Mouse (Mus musculus): ENCODE results near the gene Hoxc9. TPM values are rescaled to one million over a fixed set of nuclear protein-coding genes. Genes with fewer than 3 reads are reported as not detected.

Gene Hoxc9
- polyA plus RNA-seq, 1 experiment from 2014 or later, result 0.16 TPM

DNA sequence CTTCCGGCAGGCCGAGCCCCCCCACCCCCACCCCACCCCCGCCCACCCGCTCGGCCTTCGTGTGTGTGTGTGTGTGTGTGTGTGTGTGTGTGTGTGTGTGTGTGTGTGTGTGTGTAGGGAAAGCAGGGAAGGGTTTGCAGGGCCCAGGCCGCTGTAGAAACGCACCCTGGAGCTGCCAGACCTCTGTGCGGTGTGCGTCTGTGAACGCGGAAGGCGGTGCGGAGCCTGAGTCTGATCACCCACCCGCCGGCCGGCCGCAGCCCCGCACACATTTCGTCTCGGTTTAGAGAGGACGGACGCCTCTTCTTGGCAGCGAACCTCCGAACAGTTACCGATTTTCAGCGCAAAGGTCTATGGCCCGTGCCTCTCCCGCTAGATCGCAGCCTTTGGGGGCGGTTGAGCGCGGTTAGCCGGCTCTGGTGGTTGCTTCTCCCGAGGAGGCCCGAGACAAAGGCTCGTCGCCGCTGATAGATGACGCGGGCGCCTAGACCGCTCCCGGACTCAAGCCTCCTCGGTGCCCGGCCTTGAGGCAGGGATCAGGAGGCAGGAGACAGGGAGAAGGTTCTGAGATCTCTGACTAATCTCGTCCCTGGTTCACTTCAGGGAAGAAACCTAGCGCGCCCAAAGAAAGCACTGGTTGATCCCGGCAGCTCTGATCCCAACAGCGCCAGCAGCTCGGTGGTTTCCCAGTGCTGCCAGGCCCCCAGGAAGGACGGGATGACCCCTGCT lies 33.3 kb upstream of the Hoxc9 start:
- Histone ChIP-seq H3K4me1 (ENCODE audit: control insufficient read depth, insufficient read depth, low read depth, low read length) (peaks cover 3% of the 10 kb centered on the region; the same call in 1 of the 2 replicates), H3K4me3 (ENCODE audit: low read length) (peak overlapping the region; percentile 16), H3K36me3 (ENCODE audit: control insufficient read depth, insufficient read depth, low read length) (no peaks in the 10 kb centered on the region), H3K4me2 (ENCODE audit: low read length) (peak overlapping the region; percentile 36), H3K9me3 (ENCODE audit: control insufficient read depth, low read length) (no peaks in the 10 kb centered on the region), H3K9ac (ENCODE audit: low read depth, low read length) (no peak overlapping the region), H3K27me3 (replicated peaks; ENCODE audit: control insufficient read depth, insufficient read depth, low read length) (peaks cover 87% of the 10 kb centered on the region), H3K27ac (ENCODE audit: low read depth, low read length) (no peak overlapping the region)
- no peak for ATAC-seq
- under 1% methylated on average over 42 of the region's 53 CpGs for WGBS

DNA sequence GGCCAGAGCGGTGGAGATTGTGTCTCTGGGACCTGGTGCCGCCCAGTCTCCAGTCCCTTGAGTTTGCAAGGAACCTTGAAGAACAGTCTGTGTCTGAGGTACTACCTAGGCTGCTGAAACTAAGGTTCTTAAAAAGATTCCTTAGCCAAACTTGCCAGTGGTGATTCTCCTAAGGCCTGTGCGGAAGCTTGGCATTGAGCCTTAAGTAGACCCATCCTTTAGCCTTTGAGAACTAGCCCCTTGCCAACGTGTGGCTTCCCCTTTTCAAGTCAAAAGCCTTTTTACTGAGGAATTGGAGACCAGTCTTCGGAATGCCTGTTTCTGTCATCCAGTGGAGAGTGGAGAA lies 32.8 kb upstream of the Hoxc9 start:
- no peak overlapping the region for H3K4me2 ChIP-seq (ENCODE audit: low read length)
- H3K27ac ChIP-seq (ENCODE audit: low read depth, low read length), result no peak overlapping the region
- no peak overlapping the region for H3K4me3 ChIP-seq (ENCODE audit: low read length)
- 3% methylated on average over 5 of the region's 5 CpGs for WGBS
- peaks cover 87% of the 10 kb centered on the region for H3K27me3 ChIP-seq (replicated peaks; ENCODE audit: control insufficient read depth, insufficient read depth, low read length)
- ATAC-seq, result no peak
- no peaks in the 10 kb centered on the region for H3K9me3 ChIP-seq (ENCODE audit: control insufficient read depth, low read length)
- H3K36me3 ChIP-seq (ENCODE audit: control insufficient read depth, insufficient read depth, low read length), result no peaks in the 10 kb centered on the region
- H3K9ac ChIP-seq (ENCODE audit: low read depth, low read length), result no peak overlapping the region
- peaks cover 3% of the 10 kb centered on the region; the same call in 1 of the 2 replicates for H3K4me1 ChIP-seq (ENCODE audit: control insufficient read depth, insufficient read depth, low read depth, low read length)

- H3K4me3 ChIP-seq (ENCODE audit: low read length), result no peak overlapping the region
- peaks cover 3% of the 10 kb centered on the region; the same call in 1 of the 2 replicates for H3K4me1 ChIP-seq (ENCODE audit: control insufficient read depth, insufficient read depth, low read depth, low read length)
- no peaks in the 10 kb centered on the region for H3K9me3 ChIP-seq (ENCODE audit: control insufficient read depth, low read length)
- H3K27me3 ChIP-seq (replicated peaks; ENCODE audit: control insufficient read depth, insufficient read depth, low read length), result peaks cover 84% of the 10 kb centered on the region
- no peaks in the 10 kb centered on the region for H3K36me3 ChIP-seq (ENCODE audit: control insufficient read depth, insufficient read depth, low read length)
- no peak overlapping the region for H3K27ac ChIP-seq (ENCODE audit: low read depth, low read length)
- H3K9ac ChIP-seq (ENCODE audit: low read depth, low read length), result no peak overlapping the region
- ATAC-seq, result no peak
- no peak overlapping the region for H3K4me2 ChIP-seq (ENCODE audit: low read length)
- 6% methylated on average over 22 of the region's 22 CpGs for WGBS
These were observed 30.8 kb upstream of the Hoxc9 start for GRCm38 (mm10) chr15:102945185-102946077.

GRCm38 (mm10) chr15:102947276-102947675 lies 29.0 kb upstream of the Hoxc9 start:
- WGBS, result 2% methylated on average over 9 of the region's 9 CpGs
- Histone ChIP-seq H3K36me3 (ENCODE audit: control insufficient read depth, insufficient read depth, low read length) (no peaks in the 10 kb centered on the region), H3K9me3 (ENCODE audit: control insufficient read depth, low read length) (no peaks in the 10 kb centered on the region), H3K4me2 (ENCODE audit: low read length) (no peak overlapping the region), H3K4me1 (ENCODE audit: control insufficient read depth, insufficient read depth, low read depth, low read length) (peaks cover 3% of the 10 kb centered on the region; the same call in 1 of the 2 replicates), H3K27ac (ENCODE audit: low read depth, low read length) (no peak overlapping the region), H3K27me3 (replicated peaks; ENCODE audit: control insufficient read depth, insufficient read depth, low read length) (peaks cover 85% of the 10 kb centered on the region), H3K9ac (ENCODE audit: low read depth, low read length) (no peak overlapping the region), H3K4me3 (ENCODE audit: low read length) (no peak overlapping the region)
- no peak for ATAC-seq

DNA sequence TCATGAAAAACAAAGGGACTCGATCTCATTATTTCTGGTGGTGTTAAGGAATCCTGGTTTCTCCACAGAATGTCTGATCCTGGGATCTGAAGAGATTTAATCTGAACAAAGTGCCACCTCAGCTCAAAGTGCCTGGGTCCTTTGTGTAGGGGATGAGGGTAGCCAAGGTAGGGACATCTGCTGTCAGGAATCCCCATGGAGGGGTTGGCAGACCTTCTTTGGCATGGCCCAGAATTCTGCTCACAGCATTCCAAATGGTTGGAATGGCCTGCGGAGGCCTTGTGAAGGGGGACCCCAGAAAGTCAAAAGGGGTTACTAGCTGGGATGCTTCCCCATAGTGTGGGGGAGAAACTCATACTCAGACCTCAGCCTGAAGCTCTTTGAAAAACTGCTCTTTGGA lies 27.4 kb upstream of the Hoxc9 start:
- H3K9me3 ChIP-seq (ENCODE audit: control insufficient read depth, low read length), result no peaks in the 10 kb centered on the region
- WGBS, result 12% methylated on average over 2 of the region's 2 CpGs
- no peaks in the 10 kb centered on the region for H3K4me1 ChIP-seq (ENCODE audit: control insufficient read depth, insufficient read depth, low read depth, low read length)
- peaks cover 85% of the 10 kb centered on the region for H3K27me3 ChIP-seq (replicated peaks; ENCODE audit: control insufficient read depth, insufficient read depth, low read length)
- H3K36me3 ChIP-seq (ENCODE audit: control insufficient read depth, insufficient read depth, low read length), result no peaks in the 10 kb centered on the region
- no peak for ATAC-seq
- H3K27ac ChIP-seq (ENCODE audit: low read depth, low read length), result no peak overlapping the region
- no peak overlapping the region for H3K9ac ChIP-seq (ENCODE audit: low read depth, low read length)
- H3K4me3 ChIP-seq (ENCODE audit: low read length), result no peak overlapping the region
- no peak overlapping the region for H3K4me2 ChIP-seq (ENCODE audit: low read length)

DNA sequence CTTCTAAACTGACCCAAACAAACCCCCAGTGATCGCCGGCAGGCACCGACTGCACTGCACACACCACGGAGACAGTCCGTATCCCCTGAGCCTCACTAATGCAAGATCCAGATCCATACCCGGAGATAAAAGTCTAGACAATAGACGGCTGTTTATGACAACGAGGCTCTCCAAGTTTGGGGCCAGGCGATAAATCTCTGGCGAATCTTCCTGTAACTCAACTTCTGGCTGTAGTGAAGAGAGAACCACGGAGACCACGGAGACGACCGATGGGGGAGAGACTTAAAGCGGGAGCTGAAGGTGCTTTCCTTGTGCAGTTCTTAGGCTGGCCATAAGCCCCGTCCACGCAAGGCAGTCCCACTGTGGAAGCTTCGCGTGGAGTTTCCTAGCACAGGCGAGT lies 26.5 kb upstream of the Hoxc9 start:
- no peaks in the 10 kb centered on the region for H3K36me3 ChIP-seq (ENCODE audit: control insufficient read depth, insufficient read depth, low read length)
- H3K4me2 ChIP-seq (ENCODE audit: low read length), result no peak overlapping the region
- ATAC-seq, result no peak
- H3K9me3 ChIP-seq (ENCODE audit: control insufficient read depth, low read length), result no peaks in the 10 kb centered on the region
- WGBS, result 2% methylated on average over 20 of the region's 20 CpGs
- no peak overlapping the region for H3K4me3 ChIP-seq (ENCODE audit: low read length)
- no peaks in the 10 kb centered on the region for H3K4me1 ChIP-seq (ENCODE audit: control insufficient read depth, insufficient read depth, low read depth, low read length)
- H3K9ac ChIP-seq (ENCODE audit: low read depth, low read length), result no peak overlapping the region
- H3K27ac ChIP-seq (ENCODE audit: low read depth, low read length), result no peak overlapping the region
- peaks cover 79% of the 10 kb centered on the region for H3K27me3 ChIP-seq (replicated peaks; ENCODE audit: control insufficient read depth, insufficient read depth, low read length)

- Histone ChIP-seq H3K4me2 (ENCODE audit: low read length) (no peak overlapping the region), H3K9ac (ENCODE audit: low read depth, low read length) (no peak overlapping the region), H3K4me1 (ENCODE audit: control insufficient read depth, insufficient read depth, low read depth, low read length) (no peaks in the 10 kb centered on the region; the same call in 1 of the 2 replicates), H3K4me3 (ENCODE audit: low read length) (no peak overlapping the region), H3K9me3 (ENCODE audit: control insufficient read depth, low read length) (no peaks in the 10 kb centered on the region), H3K27me3 (replicated peaks; ENCODE audit: control insufficient read depth, insufficient read depth, low read length) (peaks cover 78% of the 10 kb centered on the region), H3K36me3 (ENCODE audit: control insufficient read depth, insufficient read depth, low read length) (no peaks in the 10 kb centered on the region), H3K27ac (ENCODE audit: low read depth, low read length) (no peak overlapping the region)
- no peak for ATAC-seq
- 13% methylated on average over 2 of the region's 2 CpGs for WGBS
These were observed 25.4 kb upstream of the Hoxc9 start for GRCm38 (mm10) chr15:102950877-102951276.

DNA sequence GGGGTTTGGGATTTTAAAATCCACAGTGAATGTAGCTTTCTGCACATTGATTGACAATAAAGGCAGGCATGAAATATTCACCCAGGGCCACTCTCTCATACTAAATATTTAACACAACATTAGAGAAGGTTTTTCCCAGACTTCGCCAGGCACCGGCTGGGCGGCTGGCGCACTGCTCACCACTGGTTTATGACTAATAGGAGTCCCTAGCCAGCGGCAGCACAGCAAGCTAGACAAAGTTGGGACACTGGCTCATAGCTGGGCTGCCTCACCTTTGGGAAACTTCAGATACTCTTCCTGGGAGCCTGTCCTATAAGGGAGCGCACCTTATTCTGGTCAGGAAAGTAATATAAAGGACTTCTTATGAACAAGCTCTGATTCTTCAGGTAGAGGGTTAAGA lies 22.7 kb upstream of the Hoxc9 start:
- H3K27me3 ChIP-seq (replicated peaks; ENCODE audit: control insufficient read depth, insufficient read depth, low read length), result peaks cover 78% of the 10 kb centered on the region
- no peak overlapping the region for H3K4me2 ChIP-seq (ENCODE audit: low read length)
- H3K4me3 ChIP-seq (ENCODE audit: low read length), result no peak overlapping the region
- no peak for ATAC-seq
- WGBS, result 2% methylated on average over 6 of the region's 6 CpGs
- no peak overlapping the region for H3K9ac ChIP-seq (ENCODE audit: low read depth, low read length)
- H3K9me3 ChIP-seq (ENCODE audit: control insufficient read depth, low read length), result no peaks in the 10 kb centered on the region
- H3K36me3 ChIP-seq (ENCODE audit: control insufficient read depth, insufficient read depth, low read length), result no peaks in the 10 kb centered on the region
- H3K4me1 ChIP-seq (ENCODE audit: control insufficient read depth, insufficient read depth, low read depth, low read length), result no peaks in the 10 kb centered on the region; the same call in 1 of the 2 replicates
- H3K27ac ChIP-seq (ENCODE audit: low read depth, low read length), result no peak overlapping the region

All from hindbrain, embryonic 16.5 days (tissue).